ENCODE assay signal across 10 mouse cellular contexts in genomic region chr12:87279879-87280278, GRCm38 (mm10). TPM values are rescaled to one million over a fixed set of nuclear protein-coding genes. Genes with fewer than 3 reads are reported as not detected.
DNase-seq lines count a peak whose midpoint lies in the region; ATAC-seq and TF ChIP-seq lines count a peak whose summit lies in the region.
"Had no signal": no experiment of that assay in that cellular context is flagged by ENCODE, and none has a peak within 500 bp of the region (broad histone marks: within the 10 kb centered on the region; RNA-seq: fewer than 3 reads in every experiment).

No protein-coding gene starts in this region.

- H3K9me3 ChIP-seq in hindbrain, embryonic 16.5 days (ENCODE audit: control insufficient read depth, low read length), result no peaks in the 10 kb centered on the region
- no peaks in the 10 kb centered on the region for H3K9me3 ChIP-seq in hindbrain, embryonic 13.5 days
- no peaks in the 10 kb centered on the region for H3K9me3 ChIP-seq in ES-Bruce4 (replicated peaks; ENCODE audit: control insufficient read depth, insufficient read depth, low read length, poor library complexity, severe bottlenecking)
- H3K9me3 ChIP-seq in embryonic facial prominence, embryonic 10.5 days, result no peaks in the 10 kb centered on the region
- H3K9me3 ChIP-seq in forebrain, embryonic 10.5 days, result no peaks in the 10 kb centered on the region
- H3K9me3 ChIP-seq: limb, embryonic 10.5 days had no signal

- H3K4me2 ChIP-seq in hindbrain, embryonic 16.5 days (ENCODE audit: low read length), result no peak overlapping the region
- no peak overlapping the region for H3K4me2 ChIP-seq in hindbrain, embryonic 13.5 days

- ATAC-seq in hindbrain, embryonic 16.5 days, result 0 out of 2 replicates have a peak, but pooled peaks have one; percentile 44
- ATAC-seq in hindbrain, embryonic 13.5 days (ENCODE audit: low FRiP score), result no peak

- no peak overlapping the region for H3K9ac ChIP-seq in hindbrain, embryonic 16.5 days (ENCODE audit: low read depth, low read length)
- H3K9ac ChIP-seq in hindbrain, embryonic 13.5 days, result no peak overlapping the region
- H3K9ac ChIP-seq in ES-Bruce4 (ENCODE audit: low read depth, poor library complexity, severe bottlenecking), result no peak overlapping the region

- TF ChIP-seq CTCF in ES-Bruce4 (IDR thresholded peaks at IDR 0.05; ENCODE audit: low read depth, low read length), result peak; percentile 83

- TF ChIP-seq EP300 in ES-Bruce4 (IDR thresholded peaks at IDR 0.05; ENCODE audit: insufficient read depth, low read depth, low read length), result no peak

- DNase-seq in embryonic facial prominence, embryonic 10.5 days (ENCODE audit: low spot score), result peak; percentile 38
- peak; percentile 21 to 44 for DNase-seq in kidney, postnatal 4 days
- no peak for DNase-seq in cerebellum, adult 9-10 months
- no peak for DNase-seq in forebrain, embryonic 10.5 days (ENCODE audit: extremely low spot score, low spot score)
- DNase-seq: gastrocnemius, postnatal 10 days; thymus, postnatal 4 days had no signal

- H3K4me3 ChIP-seq in hindbrain, embryonic 16.5 days (ENCODE audit: low read length), result no peak overlapping the region
- no peak overlapping the region for H3K4me3 ChIP-seq in hindbrain, embryonic 13.5 days
- H3K4me3 ChIP-seq in ES-Bruce4 (ENCODE audit: low read depth, low read length), result peak overlapping the region; percentile 24
- no peak overlapping the region for H3K4me3 ChIP-seq in embryonic facial prominence, embryonic 10.5 days
- no peak overlapping the region for H3K4me3 ChIP-seq in forebrain, embryonic 10.5 days
- H3K4me3 ChIP-seq: limb, embryonic 10.5 days had no signal

- no peak for TF ChIP-seq POLR2A in ES-Bruce4 (IDR thresholded peaks at IDR 0.05; ENCODE audit: insufficient read depth, low read length)

- H3K27me3 ChIP-seq in hindbrain, embryonic 16.5 days (replicated peaks; ENCODE audit: control insufficient read depth, insufficient read depth, low read length), result no peaks in the 10 kb centered on the region
- no peaks in the 10 kb centered on the region for H3K27me3 ChIP-seq in hindbrain, embryonic 13.5 days
- no peaks in the 10 kb centered on the region for H3K27me3 ChIP-seq in ES-Bruce4 (ENCODE audit: control insufficient read depth, insufficient read depth, low read length, poor library complexity, severe bottlenecking)
- H3K27me3 ChIP-seq in embryonic facial prominence, embryonic 10.5 days (replicated peaks; ENCODE audit: low read depth, poor library complexity, severe bottlenecking), result no peaks in the 10 kb centered on the region
- H3K27me3 ChIP-seq in forebrain, embryonic 10.5 days (ENCODE audit: poor library complexity, severe bottlenecking), result no peaks in the 10 kb centered on the region

- peaks cover 5% of the 10 kb centered on the region for H3K36me3 ChIP-seq in hindbrain, embryonic 16.5 days (ENCODE audit: control insufficient read depth, insufficient read depth, low read length)
- H3K36me3 ChIP-seq in hindbrain, embryonic 13.5 days, result peaks cover 19% of the 10 kb centered on the region
- H3K36me3 ChIP-seq in ES-Bruce4 (ENCODE audit: control insufficient read depth, insufficient read depth, low read length, poor library complexity, severe bottlenecking), result peaks cover 7% of the 10 kb centered on the region; the same call in 1 of the 2 replicates
- H3K36me3 ChIP-seq in embryonic facial prominence, embryonic 10.5 days (replicated peaks), result peaks cover 25% of the 10 kb centered on the region
- H3K36me3 ChIP-seq in forebrain, embryonic 10.5 days (replicated peaks), result peaks cover 26% of the 10 kb centered on the region

- H3K4me1 ChIP-seq in hindbrain, embryonic 16.5 days (ENCODE audit: control insufficient read depth, insufficient read depth, low read depth, low read length), result no peaks in the 10 kb centered on the region
- H3K4me1 ChIP-seq in hindbrain, embryonic 13.5 days (replicated peaks), result no peaks in the 10 kb centered on the region
- peaks cover 6% of the 10 kb centered on the region for H3K4me1 ChIP-seq in ES-Bruce4 (ENCODE audit: control insufficient read depth, insufficient read depth, low read length)
- peaks cover 24% of the 10 kb centered on the region for H3K4me1 ChIP-seq in embryonic facial prominence, embryonic 10.5 days
- peaks cover 30% of the 10 kb centered on the region for H3K4me1 ChIP-seq in forebrain, embryonic 10.5 days

- no peak overlapping the region for H3K27ac ChIP-seq in hindbrain, embryonic 16.5 days (ENCODE audit: low read depth, low read length)
- H3K27ac ChIP-seq in hindbrain, embryonic 13.5 days, result no peak overlapping the region
- peak overlapping the region; percentile 2; the same call in 1 of the 2 replicates for H3K27ac ChIP-seq in ES-Bruce4 (ENCODE audit: insufficient read depth, low read length)
- H3K27ac ChIP-seq in embryonic facial prominence, embryonic 10.5 days (replicated peaks), result no peak overlapping the region
- H3K27ac ChIP-seq in forebrain, embryonic 10.5 days, result no peak overlapping the region
- H3K27ac ChIP-seq: limb, embryonic 10.5 days had no signal

- 39% methylated on average over 14 of the region's 14 CpGs for WGBS in hindbrain, embryonic 16.5 days
- WGBS in hindbrain, embryonic 13.5 days, result 45% methylated on average over 14 of the region's 14 CpGs
- 45% methylated on average over 14 of the region's 14 CpGs for WGBS in embryonic facial prominence, embryonic 10.5 days
- WGBS in forebrain, embryonic 10.5 days, result 38% methylated on average over 14 of the region's 14 CpGs

RNA-seq across cellular contexts. Expression of gene Ahsa1, which starts 13.6 kb away (rescaled TPM):
- polyA plus RNA-seq in hindbrain, embryonic 16.5 days (2015; fragmentation: Nextera tagmentation; extraction: Ambion mirVana), result 213 and 222 TPM in 2 replicates
- polyA plus RNA-seq in hindbrain, embryonic 13.5 days (2015; fragmentation: Nextera tagmentation; extraction: Ambion mirVana), result 193 and 214 TPM in 2 replicates
- 195 and 198 TPM in 2 replicates for polyA plus RNA-seq in ES-Bruce4 (2011; ENCODE audit: insufficient read depth, insufficient read length, low read depth, missing spikeins)
- 294 and 305 TPM in 2 replicates for polyA plus RNA-seq in embryonic facial prominence, embryonic 10.5 days (2016; fragmentation: Nextera tagmentation; extraction: Ambion mirVana)
- 279 and 280 TPM in 2 replicates for polyA plus RNA-seq in forebrain, embryonic 10.5 days (2016; fragmentation: Nextera tagmentation; extraction: Ambion mirVana)

RNA-seq across cellular contexts. Expression of gene Vipas39, which starts 13.8 kb away (rescaled TPM):
- 52.1 and 55.4 TPM in 2 replicates for polyA plus RNA-seq in hindbrain, embryonic 16.5 days (2015; fragmentation: Nextera tagmentation; extraction: Ambion mirVana)
- 57.7 and 62.4 TPM in 2 replicates for polyA plus RNA-seq in hindbrain, embryonic 13.5 days (2015; fragmentation: Nextera tagmentation; extraction: Ambion mirVana)
- 31.0 and 33.8 TPM in 2 replicates for polyA plus RNA-seq in ES-Bruce4 (2011; ENCODE audit: insufficient read depth, insufficient read length, low read depth, missing spikeins)
- polyA plus RNA-seq in embryonic facial prominence, embryonic 10.5 days (2016; fragmentation: Nextera tagmentation; extraction: Ambion mirVana), result 54.9 and 56.5 TPM in 2 replicates
- 51.2 and 54.1 TPM in 2 replicates for polyA plus RNA-seq in forebrain, embryonic 10.5 days (2016; fragmentation: Nextera tagmentation; extraction: Ambion mirVana)

RNA-seq across cellular contexts. Expression of gene Ism2, which starts 19.6 kb away (rescaled TPM):
- 1.1 and 1.4 TPM in 2 replicates for polyA plus RNA-seq in hindbrain, embryonic 16.5 days (2015; fragmentation: Nextera tagmentation; extraction: Ambion mirVana)
- 1.1 and 1.2 TPM in 2 replicates for polyA plus RNA-seq in hindbrain, embryonic 13.5 days (2015; fragmentation: Nextera tagmentation; extraction: Ambion mirVana)
- polyA plus RNA-seq in ES-Bruce4 (2011; ENCODE audit: insufficient read depth, insufficient read length, low read depth, missing spikeins), result 5.5 and 5.9 TPM in 2 replicates
- 1.00 and 1.3 TPM in 2 replicates for polyA plus RNA-seq in embryonic facial prominence, embryonic 10.5 days (2016; fragmentation: Nextera tagmentation; extraction: Ambion mirVana)
- polyA plus RNA-seq in forebrain, embryonic 10.5 days (2016; fragmentation: Nextera tagmentation; extraction: Ambion mirVana), result 0.63 and 1.8 TPM in 2 replicates

RNA-seq across cellular contexts. Expression of gene Noxred1, which starts 41.3 kb away (rescaled TPM):
- 0.94 and 0.96 TPM in 2 replicates for polyA plus RNA-seq in hindbrain, embryonic 16.5 days (2015; fragmentation: Nextera tagmentation; extraction: Ambion mirVana)
- 1.6 and 2.1 TPM in 2 replicates for polyA plus RNA-seq in hindbrain, embryonic 13.5 days (2015; fragmentation: Nextera tagmentation; extraction: Ambion mirVana)
- polyA plus RNA-seq in ES-Bruce4 (2011; ENCODE audit: insufficient read depth, insufficient read length, low read depth, missing spikeins), result 4.8 and 6.1 TPM in 2 replicates
- polyA plus RNA-seq in embryonic facial prominence, embryonic 10.5 days (2016; fragmentation: Nextera tagmentation; extraction: Ambion mirVana), result 1.0 and 1.5 TPM in 2 replicates
- 0.46 and 0.84 TPM in 2 replicates for polyA plus RNA-seq in forebrain, embryonic 10.5 days (2016; fragmentation: Nextera tagmentation; extraction: Ambion mirVana)

Comparison
In these comparisons a context has a peak if more than half of its experiments do, and no peak if none do; other contexts are left out.
1. DNase-seq: peak in embryonic facial prominence, embryonic 10.5 days (single experiment) and kidney, postnatal 4 days (2 of 2); none in cerebellum, adult 9-10 months (single experiment) and forebrain, embryonic 10.5 days (single experiment).